Mouse (Mus musculus): ENCODE measurements around the gene Nabp2. TPM values are rescaled to one million over a fixed set of nuclear protein-coding genes. Genes with fewer than 3 reads are reported as not detected.

Nabp2 gene
- total RNA-seq (2021) = 10 to 100 TPM; 42.5 to 44.7 TPM

- DNase-seq = peak; percentile 98
- intact Hi-C loops (cut with DNase I) = loop anchor here (2.0 kb wide), 2 partner anchors 31 to 125 kb away; no protein-coding TSS in a partner anchor
Observed at GRCm38 (mm10) chr10:128411211-128412054, at the start of gene Nabp2, which contains the start of gene Rnf41. Gene Nabp2 (minus strand): TSS chr10:128411492. Gene Rnf41 (plus strand): TSS chr10:128411657.

GRCm38 (mm10) chr10:128460270-128460630 lies 49.0 kb upstream of the Nabp2 start:
- DNase-seq = no peak
- intact Hi-C loops (cut with DNase I) = loop anchor here (2.0 kb wide), 1 partner anchor 67 kb away; no protein-coding TSS in a partner anchor

DNA sequence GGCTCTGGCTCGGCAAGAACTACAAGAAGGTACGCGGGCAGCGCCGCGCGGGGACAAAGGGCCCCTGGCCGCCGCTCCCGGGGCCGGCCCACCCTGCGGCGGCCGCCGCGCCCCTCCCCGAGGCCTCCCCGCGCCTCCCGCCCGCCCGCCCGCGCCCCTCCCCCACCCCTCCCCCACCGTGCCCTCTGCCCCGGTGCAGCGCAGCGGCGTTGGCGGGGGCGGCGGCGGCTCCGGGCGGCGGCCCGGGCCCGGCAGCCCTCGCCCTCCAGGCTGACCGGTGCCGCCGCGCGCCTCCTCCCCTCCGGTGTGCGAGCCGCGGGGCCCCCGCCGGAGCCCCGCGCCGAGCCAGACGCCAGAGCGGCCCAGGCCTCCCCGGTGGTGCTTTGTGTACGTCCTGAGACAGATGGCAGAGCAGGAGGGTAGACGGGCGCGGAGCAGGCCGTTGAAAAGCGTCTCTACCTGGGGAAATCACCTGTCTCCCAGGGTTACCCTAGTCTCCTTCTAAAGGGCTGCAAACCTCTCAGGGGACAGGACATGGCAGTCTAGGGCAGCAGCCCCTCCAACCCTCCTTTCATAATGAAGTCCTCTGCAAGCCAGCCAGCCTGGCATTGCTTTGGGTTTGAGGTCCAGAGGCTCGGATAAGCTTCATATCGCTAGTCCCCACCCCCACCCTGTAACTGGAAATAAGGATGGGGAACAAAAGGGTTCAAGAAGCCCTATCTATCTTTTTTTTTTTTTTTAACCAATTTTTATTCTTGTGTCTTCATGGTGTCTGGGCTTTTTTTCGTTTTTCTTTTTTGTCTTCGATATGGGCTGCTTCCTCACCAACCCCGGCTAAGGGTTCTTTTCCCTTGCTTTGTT lies 48.3 kb upstream of the Nabp2 start:
- intact Hi-C loops (cut with DNase I) = loop anchor here (1.0 to 2.0 kb wide), 4 partner anchors 33 to 87 kb away; no protein-coding TSS in a partner anchor
- peak; percentile 47 to 61 for DNase-seq

DNA sequence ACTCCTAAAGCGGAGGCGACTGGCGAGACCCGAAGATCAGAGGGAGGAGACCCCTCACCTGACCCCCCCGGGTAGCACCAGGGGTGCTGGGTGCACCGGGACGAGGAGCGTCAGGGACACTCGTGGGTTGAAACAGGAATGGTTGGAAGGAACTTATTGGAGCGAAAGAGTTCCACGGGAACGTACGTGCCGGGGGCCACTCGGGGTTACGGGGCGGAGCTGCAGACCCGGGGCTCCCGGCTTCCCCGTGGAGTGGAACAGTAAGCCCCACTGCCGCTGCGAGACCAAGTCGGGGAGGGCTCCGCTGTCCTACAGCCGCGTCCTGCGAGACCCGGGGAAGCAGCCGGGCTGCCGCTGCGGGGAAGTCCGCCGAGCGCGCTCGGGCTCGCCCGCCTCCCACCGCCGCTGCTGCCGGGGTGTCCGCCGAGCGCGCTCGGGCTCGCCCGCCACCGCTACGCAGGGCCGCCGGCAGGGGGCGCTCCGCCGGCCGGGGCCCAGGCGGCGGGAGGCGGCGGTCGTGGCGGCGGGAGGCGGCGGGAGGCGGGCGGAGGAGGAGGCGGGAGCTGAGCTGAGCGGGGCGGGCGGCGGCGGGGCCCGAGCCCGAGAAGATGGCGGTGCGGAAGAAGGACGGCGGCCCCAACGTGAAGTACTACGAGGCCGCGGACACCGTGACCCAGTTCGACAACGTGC lies 47.6 kb upstream of the Nabp2 start, which contains the start of gene Smarcc2:
Gene Smarcc2 (plus strand): TSS at position 530 of the 690 bp plus-strand sequence.
- peak; percentile 86 to 91 for DNase-seq
- intact Hi-C loops (cut with DNase I) = loop anchor here (1.0 to 2.0 kb wide), 3 partner anchors 34 to 87 kb away; no protein-coding TSS in a partner anchor

DNA sequence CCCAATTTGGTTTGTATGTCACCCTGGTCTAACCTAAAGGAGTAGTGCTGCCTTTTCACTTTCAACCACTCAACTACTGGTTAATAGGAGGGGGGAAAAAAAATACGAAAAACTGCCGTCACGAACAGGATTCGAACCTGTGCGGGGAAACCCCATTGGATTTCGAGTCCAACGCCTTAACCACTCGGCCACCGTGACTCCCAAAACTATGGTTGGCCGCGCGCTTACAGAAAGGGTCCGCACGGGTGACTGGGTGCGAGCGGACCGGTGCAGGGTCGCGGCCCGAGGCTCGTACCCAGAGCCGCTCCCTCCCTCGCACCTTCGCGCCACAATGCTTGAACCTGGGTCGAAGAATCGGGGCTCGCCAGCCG lies 47.0 kb upstream of the Nabp2 start:
- intact Hi-C loops (cut with DNase I) = loop anchor here (2.0 kb wide), 2 partner anchors 34 to 76 kb away; no protein-coding TSS in a partner anchor
- peak; percentile 94 to 97 for DNase-seq

DNA sequence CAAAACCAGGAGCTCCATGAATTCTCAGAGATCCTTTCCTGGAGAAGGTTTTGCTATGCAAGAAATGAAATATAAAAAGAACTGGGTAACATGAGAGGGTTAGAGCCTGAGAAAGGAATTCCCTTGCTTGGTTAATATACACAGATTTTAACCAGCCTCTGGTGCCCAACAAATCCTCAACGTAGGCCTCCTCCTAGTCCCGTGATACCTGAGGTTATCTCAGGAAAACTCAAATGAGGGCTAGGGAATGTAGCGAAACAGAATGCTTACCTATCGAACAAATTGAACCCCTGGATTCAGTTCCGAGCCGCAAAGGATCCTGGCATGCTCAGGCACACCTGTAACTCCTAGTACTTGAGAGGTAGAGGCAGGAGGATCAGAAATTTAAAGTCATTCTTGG lies 46.4 kb upstream of the Nabp2 start:
- intact Hi-C loops (cut with DNase I) = loop anchor here (2.0 kb wide), 2 partner anchors 35 to 77 kb away; no protein-coding TSS in a partner anchor

GRCm38 (mm10) chr10:128455280-128455679 lies 44.0 kb upstream of the Nabp2 start:
- peak; percentile 78 to 89 for DNase-seq
- intact Hi-C loops (cut with DNase I) = loop anchor here (1.0 kb wide), 2 partner anchors 46 to 120 kb away; no protein-coding TSS in a partner anchor

More for the DNA sequence above, 46.4 kb upstream of the Nabp2 start:
- DNase-seq = no peak

DNA sequence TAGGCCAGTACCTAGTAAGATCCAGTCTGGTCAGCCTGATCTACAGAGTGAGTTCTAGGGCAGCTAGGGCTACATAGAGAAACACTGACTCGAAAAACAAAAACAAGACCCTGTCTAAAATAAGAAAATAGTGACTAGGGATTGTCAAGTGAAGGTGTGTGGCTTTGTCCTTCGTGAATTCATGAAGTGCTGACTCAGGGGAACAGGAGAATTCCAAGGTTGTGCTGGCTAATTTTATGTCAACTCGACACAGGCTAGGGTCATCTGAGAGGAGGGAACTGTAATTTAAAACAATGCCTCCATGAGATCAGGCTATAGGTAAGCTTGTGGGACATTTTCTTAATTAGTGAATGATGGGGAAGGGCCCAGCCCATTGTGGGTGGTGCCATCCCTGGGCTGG lies 43.2 kb upstream of the Nabp2 start:
- intact Hi-C loops (cut with DNase I) = no loop called here
- DNase-seq = no peak

GRCm38 (mm10) chr10:128451014-128451413 lies 39.7 kb upstream of the Nabp2 start:
- intact Hi-C loops (cut with DNase I) = no loop called here
- DNase-seq = no peak

GRCm38 (mm10) chr10:128445407-128445806 lies 34.1 kb upstream of the Nabp2 start:
- intact Hi-C loops (cut with DNase I) = no loop called here

DNA sequence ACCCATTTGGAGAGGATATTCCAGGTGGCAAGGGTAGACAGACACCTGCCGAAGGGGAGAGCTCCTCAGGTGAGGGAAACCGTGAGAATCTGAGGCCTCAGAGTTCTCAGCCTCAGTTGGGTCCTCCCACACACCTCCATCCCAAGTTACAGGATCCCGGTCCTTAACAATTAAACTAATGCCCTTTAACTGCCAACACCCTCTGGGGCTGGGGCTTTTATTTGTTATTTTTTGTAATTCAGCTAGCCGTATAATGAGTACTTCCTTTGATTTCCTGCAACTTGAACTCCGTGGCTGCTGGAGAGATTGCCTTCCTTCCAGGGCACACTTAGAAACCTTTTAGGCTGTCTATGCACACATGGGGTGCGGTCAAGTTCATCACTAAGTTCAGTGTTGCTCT lies 33.1 kb upstream of the Nabp2 start:
- DNase-seq = no peak
- intact Hi-C loops (cut with DNase I) = no loop called here

More at GRCm38 (mm10) chr10:128445407-128445806, 34.1 kb upstream of the Nabp2 start:
- no peak for DNase-seq

- no peak for DNase-seq
- intact Hi-C loops (cut with DNase I) = loop anchor here (2.0 kb wide), 1 partner anchor 32 kb away; the partner anchor contains the start of genes Nabp2 and Rnf41
Observed at GRCm38 (mm10) chr10:128442718-128443117, 31.4 kb upstream of the Nabp2 start.

DNA sequence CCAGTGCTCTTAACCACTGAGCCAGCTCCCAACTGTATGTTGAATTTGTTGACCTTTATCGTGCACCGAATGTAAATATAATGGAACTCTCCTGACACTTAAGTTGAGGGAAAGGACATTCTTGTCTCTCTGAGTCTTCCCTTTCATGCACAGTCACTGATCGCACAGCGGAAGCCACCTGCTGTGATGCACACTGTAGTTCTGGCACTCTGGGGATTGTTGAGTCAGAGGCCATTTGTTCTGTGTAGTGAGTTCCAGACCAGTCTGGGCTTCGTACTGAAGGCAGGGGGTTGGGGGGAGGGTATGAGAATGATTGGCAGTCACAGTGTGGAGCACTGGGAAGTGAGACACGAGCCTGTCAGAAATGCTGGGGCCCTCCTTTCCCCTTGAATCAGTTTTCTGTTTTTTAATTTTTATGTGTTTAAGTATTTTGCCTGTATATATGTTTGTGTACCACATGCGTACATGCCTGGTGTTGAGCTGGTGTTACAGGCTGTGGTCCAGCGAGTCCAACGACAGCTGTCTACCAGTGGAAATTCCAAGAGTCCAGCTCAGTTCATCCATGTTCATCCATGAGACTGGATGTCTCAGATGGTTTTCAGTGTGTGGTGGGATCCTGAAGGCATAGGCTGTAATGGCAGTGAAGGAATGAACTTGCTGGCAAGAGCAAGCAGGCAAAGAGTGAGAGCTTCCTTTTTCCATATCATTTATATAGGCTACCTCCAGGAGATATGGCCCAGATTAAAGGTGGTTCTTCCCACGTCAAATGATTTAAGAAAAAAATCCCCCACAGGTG lies 30.2 kb upstream of the Nabp2 start:
- no peak for DNase-seq
- intact Hi-C loops (cut with DNase I) = loop anchor here (2.0 kb wide), 1 partner anchor 31 kb away; the partner anchor contains the start of genes Nabp2 and Rnf41

DNA sequence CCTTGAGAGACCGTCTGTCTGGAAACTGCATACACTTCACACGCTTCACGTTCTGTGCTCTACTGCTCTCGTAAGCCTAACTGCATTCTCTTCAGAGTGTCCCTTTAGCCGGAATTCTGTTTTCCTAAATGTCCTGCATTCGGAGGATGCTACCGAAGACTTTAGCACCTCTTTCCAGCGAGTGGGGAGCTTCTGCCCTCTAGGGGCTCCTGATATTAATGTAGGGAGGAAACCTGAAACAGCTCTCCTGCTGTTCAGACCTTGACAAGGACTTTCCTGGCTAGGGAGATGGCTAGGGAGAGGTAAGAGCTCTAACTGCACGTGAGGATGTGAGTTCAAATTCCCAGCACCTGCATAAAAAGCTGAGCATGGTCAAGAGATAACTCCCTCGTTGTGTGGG lies 29.1 kb upstream of the Nabp2 start:
- intact Hi-C loops (cut with DNase I) = no loop called here
- peak in 1 of 2 experiments; percentile 53 for DNase-seq

DNA sequence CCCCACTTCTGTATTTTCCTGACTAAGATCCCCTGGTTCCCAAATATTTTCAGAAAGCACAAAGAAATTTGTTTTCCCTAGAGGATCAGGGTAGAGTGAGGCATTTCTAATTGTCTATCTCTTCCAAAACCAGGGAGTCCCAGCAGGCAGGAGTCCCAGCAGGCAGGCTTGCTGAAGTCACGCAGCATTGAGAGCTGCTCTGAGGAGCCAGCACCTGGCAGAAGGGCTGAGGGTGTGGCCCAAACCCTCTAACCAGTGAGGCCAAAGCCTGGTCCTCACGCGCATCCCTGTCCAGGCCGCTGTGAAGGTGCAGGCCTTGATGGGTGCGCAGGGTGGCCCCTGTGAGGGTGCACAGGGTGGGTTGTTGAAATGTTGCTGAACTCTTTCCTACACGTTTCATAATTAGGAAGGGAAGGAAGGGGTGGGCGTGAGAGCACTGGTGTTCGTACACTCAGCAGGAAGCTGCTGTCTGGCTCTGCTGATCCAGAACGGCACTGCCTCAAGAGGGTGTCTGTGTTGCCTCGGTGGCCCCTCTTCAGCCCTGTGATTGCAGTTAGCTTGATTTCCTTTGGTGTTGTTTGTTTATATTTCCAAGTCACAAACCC lies 27.5 kb upstream of the Nabp2 start:
- intact Hi-C loops (cut with DNase I) = no loop called here

DNA sequence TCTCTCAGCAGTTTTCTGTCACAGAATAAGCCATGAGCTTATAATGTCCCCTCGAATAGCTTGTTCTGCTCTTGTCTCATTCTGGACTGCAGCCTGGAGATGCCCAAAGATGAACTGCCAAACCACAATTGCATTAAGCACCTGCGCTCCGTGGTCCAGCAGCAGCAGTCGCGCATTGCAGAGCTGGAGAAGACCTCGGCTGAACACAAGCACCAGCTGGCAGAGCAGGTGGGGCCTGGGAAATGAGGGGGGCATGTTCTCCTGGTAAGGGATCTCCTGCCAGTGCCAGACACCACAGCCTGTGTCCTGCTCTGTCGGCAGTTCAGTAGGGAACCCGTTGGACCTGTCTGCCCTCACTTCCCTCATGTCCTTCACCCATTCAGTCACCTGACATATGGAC lies 25.1 kb upstream of the Nabp2 start:
- intact Hi-C loops (cut with DNase I) = no loop called here
- DNase-seq = no peak

More for the DNA sequence above, 27.5 kb upstream of the Nabp2 start:
- no peak for DNase-seq

DNA sequence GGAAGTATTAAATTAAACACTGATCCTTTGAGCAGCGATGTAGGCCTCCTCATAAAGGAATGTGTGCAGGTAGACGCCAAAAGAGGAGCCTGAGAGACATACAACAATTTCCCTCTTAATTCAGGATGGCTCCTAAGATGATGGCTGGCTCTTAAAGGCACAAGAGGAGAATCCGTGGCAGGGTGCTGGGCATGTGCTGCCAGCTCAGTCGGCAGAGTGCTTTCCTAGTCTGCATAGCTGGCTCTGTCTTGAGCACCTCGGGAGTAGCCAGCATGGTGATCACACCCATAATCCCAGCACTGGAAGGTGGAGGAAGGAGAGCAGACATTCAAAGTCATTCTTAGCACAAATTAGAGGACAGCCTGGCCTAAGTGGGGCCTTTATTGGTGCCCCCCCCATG lies 24.6 kb upstream of the Nabp2 start:
- intact Hi-C loops (cut with DNase I) = no loop called here
- no peak for DNase-seq

GRCm38 (mm10) chr10:128435186-128435823 lies 24.0 kb upstream of the Nabp2 start:
- intact Hi-C loops (cut with DNase I) = no loop called here
- DNase-seq = peak; percentile 74 to 79

Data from heart, postnatal 10 days (tissue).